Mouse (Mus musculus) small intestine, adult 2 months (tissue): ENCODE results near the gene Dupd1. TPM values are rescaled to one million over a fixed set of nuclear protein-coding genes. Genes with fewer than 3 reads are reported as not detected.
A peak's percentile ranks its signal among the peaks of the same experiment; 100 is the strongest.

ENCODE experiments used
- H3K27ac ChIP-seq: fragments of 200-500 bp; 2 replicates; pipeline ENCODE4 v1.5.1; 2012; ENCODE audit warnings: low read depth, low read length, control low read depth, inconsistent platforms; ENCODE audit not compliant: insufficient read depth
- H3K27me3 ChIP-seq: fragments of 200-500 bp; 2 replicates; pipeline ENCODE4 v1.6.1; 2012; ENCODE audit warnings: mild to moderate bottlenecking, moderate library complexity, low read length, inconsistent platforms; ENCODE audit not compliant: control insufficient read depth, insufficient read depth
- H3K36me3 ChIP-seq: fragments of 200-500 bp; 2 replicates; pipeline ENCODE4 v1.6.1; 2012; ENCODE audit warnings: mild to moderate bottlenecking, low read length, control low read depth, inconsistent platforms; ENCODE audit not compliant: control insufficient read depth, insufficient read depth
- H3K4me1 ChIP-seq: fragments of 200-500 bp; 2 replicates; pipeline ENCODE4 v1.6.1; 2012; ENCODE audit warnings: low read length, inconsistent platforms, mixed read lengths; ENCODE audit not compliant: control insufficient read depth, insufficient read depth, insufficient read length
- H3K4me3 ChIP-seq: fragments of 200-500 bp; 2 replicates; pipeline ENCODE4 v1.5.1; 2012; ENCODE audit warnings: low read depth, mild to moderate bottlenecking, control low read depth, inconsistent platforms, low read length, moderate library complexity
- CTCF ChIP-seq: fragments of 200-500 bp; IDR thresholded peaks from 2 replicates; pipeline ENCODE4 v1.5.1; 2012; ENCODE audit warnings: low read depth, mild to moderate bottlenecking, control low read depth, inconsistent platforms, low read length, moderate library complexity, mixed read lengths; ENCODE audit not compliant: insufficient replicate concordance, insufficient read length; ENCODE audit errors: extremely low read depth
- POLR2A ChIP-seq: fragments of 200-500 bp; IDR thresholded peaks from 2 replicates; pipeline ENCODE4 v1.6.1; 2012; ENCODE audit warnings: low read depth, mild to moderate bottlenecking, control low read depth, inconsistent platforms, low read length, moderate library complexity
- WGBS: fragments of 180-500 bp; shearing (Covaris S2); methylation state at CpG from one replicate; pipeline ENCODE4 v1.1.7; 2018; 5-methylcytosine and 5-hydroxymethylcytosine counted together
- polyA plus RNA-seq: library from polyadenylated mRNA; depleted of rRNA; stranded (reverse); fragments of >200 nt; gene quantifications from 2 replicates; pipeline ENCODE4 v1.2.3, GENCODE M21; 2012; rRNA removed

Dupd1 gene
- polyA plus RNA-seq: not detected in 2 replicates

- WGBS: 82% methylated on average over 5 of the region's 5 CpGs
- TF ChIP-seq POLR2A (no peak), CTCF (no peak)
These were observed at the start of gene Dupd1 for GRCm38 (mm10) chr14:21714486-21714885. Gene Dupd1, minus strand, starts transcription at chr14:21714576.

GRCm38 (mm10) chr14:21763736-21764135 is 49.4 kb upstream of the Dupd1 start:
- H3K27ac ChIP-seq: no peak overlapping the region
- peaks cover 1% of the 10 kb centered on the region; the same call in 1 of the 2 replicates for H3K36me3 ChIP-seq
- no peaks in the 10 kb centered on the region for H3K27me3 ChIP-seq
- 87% methylated on average over 3 of the region's 3 CpGs for WGBS
- peaks cover 20% of the 10 kb centered on the region; the same call in 1 of the 2 replicates for H3K4me1 ChIP-seq
- H3K4me3 ChIP-seq: no peak overlapping the region
- TF ChIP-seq CTCF: no peak
- TF ChIP-seq POLR2A: no peak

More at GRCm38 (mm10) chr14:21714486-21714885, at the start of gene Dupd1:
- Histone ChIP-seq H3K27ac (no peak within 1 kb of the TSS), H3K36me3 (no peaks in the 10 kb centered on the region), H3K27me3 (no peaks in the 10 kb centered on the region), H3K4me3 (no peak within 1 kb of the TSS), H3K4me1 (no peaks in the 10 kb centered on the region)

- TF ChIP-seq CTCF (no peak), POLR2A (no peak)
- H3K4me1 ChIP-seq: peaks cover 15% of the 10 kb centered on the region; the same call in 1 of the 2 replicates
- H3K36me3 ChIP-seq: peaks cover 1% of the 10 kb centered on the region; the same call in 1 of the 2 replicates
- 90% methylated on average over 9 of the region's 9 CpGs for WGBS
- no peaks in the 10 kb centered on the region for H3K27me3 ChIP-seq
- no peak overlapping the region for H3K4me3 ChIP-seq
- H3K27ac ChIP-seq: no peak overlapping the region
These were observed 47.2 kb upstream of the Dupd1 start for GRCm38 (mm10) chr14:21761560-21761959.

- Histone ChIP-seq H3K36me3 (no peaks in the 10 kb centered on the region), H3K4me1 (peaks cover 6% of the 10 kb centered on the region; the same call in 1 of the 2 replicates), H3K27ac (no peak overlapping the region), H3K4me3 (no peak overlapping the region), H3K27me3 (no peaks in the 10 kb centered on the region)
- 70% methylated on average over 4 of the region's 4 CpGs for WGBS
- TF ChIP-seq POLR2A (no peak), CTCF (no peak)
These were observed 39.0 kb upstream of the Dupd1 start for GRCm38 (mm10) chr14:21753367-21753766.

GRCm38 (mm10) chr14:21752411-21752810 is 38.0 kb upstream of the Dupd1 start:
- WGBS: 91% methylated on average over 3 of the region's 3 CpGs
- Histone ChIP-seq H3K4me1 (peaks cover 6% of the 10 kb centered on the region; the same call in 1 of the 2 replicates), H3K27ac (no peak overlapping the region), H3K36me3 (no peaks in the 10 kb centered on the region), H3K27me3 (no peaks in the 10 kb centered on the region), H3K4me3 (no peak overlapping the region)
- TF ChIP-seq POLR2A (no peak), CTCF (no peak)

- Histone ChIP-seq H3K36me3 (no peaks in the 10 kb centered on the region), H3K4me3 (peak within 1 kb of the TSS; percentile 99), H3K27me3 (no peaks in the 10 kb centered on the region), H3K4me1 (peaks cover 6% of the 10 kb centered on the region; the same call in 1 of the 2 replicates), H3K27ac (peak within 1 kb of the TSS; percentile 76)
- WGBS: under 1% methylated on average over 26 of the region's 26 CpGs
- TF ChIP-seq CTCF (no peak), POLR2A (peak; percentile 59; the same call in 1 of the 2 replicates)
These were observed 36.6 kb upstream of the Dupd1 start, which contains the start of gene Dusp13 for GRCm38 (mm10) chr14:21750881-21751542. Gene Dusp13, minus strand, starts transcription at chr14:21751181.
